Mouse (Mus musculus): ENCODE data around the gene Hist1h4b. TPM values are rescaled to one million over a fixed set of nuclear protein-coding genes. Genes with fewer than 3 reads are reported as not detected.
"Not testable (repeated sequence)": the region's sequence is repeated elsewhere in the genome, so short reads cannot be mapped to it uniquely, and the experiment has no call there.

The Hist1h4b gene
- polyA plus RNA-seq, 1 experiment from 2014 or later = 2.1 TPM

- no peak overlapping the region for H3K27ac ChIP-seq
- H3K36me3 ChIP-seq (replicated peaks; ENCODE audit: control insufficient read depth, insufficient read depth) = no peaks in the 10 kb centered on the region
- ATAC-seq (ENCODE audit: low FRiP score) = no peak
- H3K9me3 ChIP-seq (ENCODE audit: control insufficient read depth, low read length) = no peaks in the 10 kb centered on the region
- no peak for DNase-seq (ENCODE audit: low spot score)
- no peaks in the 10 kb centered on the region for H3K27me3 ChIP-seq (ENCODE audit: control insufficient read depth, insufficient read depth, low read length)
- no peak overlapping the region for H3K4me2 ChIP-seq (replicated peaks)
- no peak overlapping the region for H3K9ac ChIP-seq
- H3K4me1 ChIP-seq (replicated peaks; ENCODE audit: control insufficient read depth, insufficient read depth, low read length) = peaks cover 14% of the 10 kb centered on the region; the same call in 1 of the 2 replicates
- H3K4me3 ChIP-seq (replicated peaks; ENCODE audit: low read length) = no peak overlapping the region
Observed at GRCm38 (mm10) chr13:23766772-23767171, 10.0 kb downstream of the Hist1h4b start.

- no peak overlapping the region for H3K4me2 ChIP-seq (replicated peaks)
- H3K27me3 ChIP-seq (ENCODE audit: control insufficient read depth, insufficient read depth, low read length) = no peaks in the 10 kb centered on the region
- no peak overlapping the region for H3K4me3 ChIP-seq (replicated peaks; ENCODE audit: low read length)
- ATAC-seq (ENCODE audit: low FRiP score) = no peak
- WGBS = 52% methylated on average over 5 of the region's 5 CpGs
- H3K27ac ChIP-seq = no peak overlapping the region
- H3K9ac ChIP-seq = no peak overlapping the region
- H3K36me3 ChIP-seq (replicated peaks; ENCODE audit: control insufficient read depth, insufficient read depth) = no peaks in the 10 kb centered on the region
- no peak for DNase-seq (ENCODE audit: low spot score)
- peaks cover 6% of the 10 kb centered on the region; the same call in 1 of the 2 replicates for H3K4me1 ChIP-seq (replicated peaks; ENCODE audit: control insufficient read depth, insufficient read depth, low read length)
- no peaks in the 10 kb centered on the region for H3K9me3 ChIP-seq (ENCODE audit: control insufficient read depth, low read length)
Observed at GRCm38 (mm10) chr13:23768834-23769397, 12.1 kb downstream of the Hist1h4b start.

GRCm38 (mm10) chr13:23769613-23770012 is 12.8 kb downstream of the Hist1h4b start, which contains the start of gene Trim38:
TSS of gene Trim38 (plus strand) at chr13:23769913.
- H3K4me3 ChIP-seq (replicated peaks; ENCODE audit: low read length); H3K27ac ChIP-seq; ATAC-seq (ENCODE audit: low FRiP score); H3K9me3 ChIP-seq (ENCODE audit: control insufficient read depth, low read length); H3K4me1 ChIP-seq (replicated peaks; ENCODE audit: control insufficient read depth, insufficient read depth, low read length); H3K27me3 ChIP-seq (ENCODE audit: control insufficient read depth, insufficient read depth, low read length); H3K36me3 ChIP-seq (replicated peaks; ENCODE audit: control insufficient read depth, insufficient read depth); H3K4me2 ChIP-seq (replicated peaks); H3K9ac ChIP-seq; DNase-seq (ENCODE audit: low spot score): not testable (repeated sequence)
- 89% methylated on average over 2 of the region's 2 CpGs for WGBS

GRCm38 (mm10) chr13:23772561-23773313 is 15.9 kb downstream of the Hist1h4b start:
- Histone ChIP-seq H3K27me3 (ENCODE audit: control insufficient read depth, insufficient read depth, low read length) (no peaks in the 10 kb centered on the region), H3K4me3 (replicated peaks; ENCODE audit: low read length) (no peak overlapping the region), H3K9ac (no peak overlapping the region), H3K4me2 (replicated peaks) (peak overlapping the region; percentile 31), H3K4me1 (replicated peaks; ENCODE audit: control insufficient read depth, insufficient read depth, low read length) (no peaks in the 10 kb centered on the region; the same call in 1 of the 2 replicates), H3K9me3 (ENCODE audit: control insufficient read depth, low read length) (no peaks in the 10 kb centered on the region), H3K36me3 (replicated peaks; ENCODE audit: control insufficient read depth, insufficient read depth) (no peaks in the 10 kb centered on the region), H3K27ac (no peak overlapping the region)
- 23% methylated on average over 21 of the region's 21 CpGs for WGBS
- DNase-seq (ENCODE audit: low spot score) (peak; percentile 42), ATAC-seq (ENCODE audit: low FRiP score) (peak; percentile 87)

- no peaks in the 10 kb centered on the region for H3K9me3 ChIP-seq (ENCODE audit: control insufficient read depth, low read length)
- no peak overlapping the region for H3K9ac ChIP-seq
- no peak overlapping the region for H3K4me3 ChIP-seq (replicated peaks; ENCODE audit: low read length)
- no peak overlapping the region for H3K27ac ChIP-seq
- no peaks in the 10 kb centered on the region for H3K36me3 ChIP-seq (replicated peaks; ENCODE audit: control insufficient read depth, insufficient read depth)
- H3K27me3 ChIP-seq (ENCODE audit: control insufficient read depth, insufficient read depth, low read length) = no peaks in the 10 kb centered on the region
- 94% methylated on average over 7 of the region's 7 CpGs for WGBS
- ATAC-seq (ENCODE audit: low FRiP score) (no peak), DNase-seq (ENCODE audit: low spot score) (no peak)
- no peak overlapping the region for H3K4me2 ChIP-seq (replicated peaks)
- H3K4me1 ChIP-seq (replicated peaks; ENCODE audit: control insufficient read depth, insufficient read depth, low read length) = no peaks in the 10 kb centered on the region
Observed at GRCm38 (mm10) chr13:23778339-23778738, 21.5 kb downstream of the Hist1h4b start.

GRCm38 (mm10) chr13:23779025-23779424 is 22.2 kb downstream of the Hist1h4b start:
- no peak overlapping the region for H3K9ac ChIP-seq
- H3K27ac ChIP-seq = no peak overlapping the region
- ATAC-seq (ENCODE audit: low FRiP score) = no peak
- no peaks in the 10 kb centered on the region for H3K27me3 ChIP-seq (ENCODE audit: control insufficient read depth, insufficient read depth, low read length)
- no peak overlapping the region for H3K4me3 ChIP-seq (replicated peaks; ENCODE audit: low read length)
- WGBS = 88% methylated on average over 4 of the region's 4 CpGs
- no peaks in the 10 kb centered on the region for H3K4me1 ChIP-seq (replicated peaks; ENCODE audit: control insufficient read depth, insufficient read depth, low read length)
- DNase-seq (ENCODE audit: low spot score) = no peak
- no peaks in the 10 kb centered on the region for H3K9me3 ChIP-seq (ENCODE audit: control insufficient read depth, low read length)
- no peaks in the 10 kb centered on the region for H3K36me3 ChIP-seq (replicated peaks; ENCODE audit: control insufficient read depth, insufficient read depth)
- H3K4me2 ChIP-seq (replicated peaks) = no peak overlapping the region

- Histone ChIP-seq H3K4me1 (replicated peaks; ENCODE audit: control insufficient read depth, insufficient read depth, low read length) (no peaks in the 10 kb centered on the region), H3K4me3 (replicated peaks; ENCODE audit: low read length) (no peak overlapping the region), H3K4me2 (replicated peaks) (no peak overlapping the region), H3K9ac (no peak overlapping the region), H3K9me3 (ENCODE audit: control insufficient read depth, low read length) (no peaks in the 10 kb centered on the region), H3K27ac (no peak overlapping the region), H3K36me3 (replicated peaks; ENCODE audit: control insufficient read depth, insufficient read depth) (no peaks in the 10 kb centered on the region), H3K27me3 (ENCODE audit: control insufficient read depth, insufficient read depth, low read length) (no peaks in the 10 kb centered on the region)
- DNase-seq (ENCODE audit: low spot score) (peak; percentile 88), ATAC-seq (ENCODE audit: low FRiP score) (peak; percentile 65; the same call in 1 of the 2 replicates)
- 54% methylated on average over 2 of the region's 2 CpGs for WGBS
Observed at GRCm38 (mm10) chr13:23792520-23792919, 35.7 kb downstream of the Hist1h4b start.

- Histone ChIP-seq H3K9ac (no peak overlapping the region), H3K36me3 (replicated peaks; ENCODE audit: control insufficient read depth, insufficient read depth) (no peaks in the 10 kb centered on the region), H3K4me1 (replicated peaks; ENCODE audit: control insufficient read depth, insufficient read depth, low read length) (no peaks in the 10 kb centered on the region), H3K4me2 (replicated peaks) (no peak overlapping the region), H3K4me3 (replicated peaks; ENCODE audit: low read length) (no peak overlapping the region), H3K9me3 (ENCODE audit: control insufficient read depth, low read length) (no peaks in the 10 kb centered on the region), H3K27ac (no peak overlapping the region), H3K27me3 (ENCODE audit: control insufficient read depth, insufficient read depth, low read length) (no peaks in the 10 kb centered on the region)
- DNase-seq (ENCODE audit: low spot score) = no peak
- 88% methylated on average over 5 of the region's 5 CpGs for WGBS
- no peak for ATAC-seq (ENCODE audit: low FRiP score)
Observed at GRCm38 (mm10) chr13:23799405-23799804, 42.6 kb downstream of the Hist1h4b start.

- DNase-seq (ENCODE audit: low spot score) (no peak), ATAC-seq (ENCODE audit: low FRiP score) (no peak)
- Histone ChIP-seq H3K4me2 (replicated peaks) (no peak overlapping the region), H3K27me3 (ENCODE audit: control insufficient read depth, insufficient read depth, low read length) (no peaks in the 10 kb centered on the region), H3K27ac (no peak overlapping the region), H3K4me1 (replicated peaks; ENCODE audit: control insufficient read depth, insufficient read depth, low read length) (no peaks in the 10 kb centered on the region), H3K9me3 (ENCODE audit: control insufficient read depth, low read length) (no peaks in the 10 kb centered on the region), H3K36me3 (replicated peaks; ENCODE audit: control insufficient read depth, insufficient read depth) (no peaks in the 10 kb centered on the region), H3K4me3 (replicated peaks; ENCODE audit: low read length) (no peak overlapping the region), H3K9ac (no peak overlapping the region)
- WGBS = 92% methylated on average over 2 of the region's 2 CpGs
Observed at GRCm38 (mm10) chr13:23804532-23804931, 47.7 kb downstream of the Hist1h4b start.
